Mouse (Mus musculus) left cerebral cortex, postnatal 14 days (tissue): ENCODE data around the gene Fpr-rs6. TPM values are rescaled to one million over a fixed set of nuclear protein-coding genes. Genes with fewer than 3 reads are reported as not detected.

Experiments used
- DNase-seq, 2 experiments: peaks; one replicate each; pipeline ENCODE4 v3.0.0; 2021 to 2022; ENCODE audit warnings: low spot score in 2 of 2, mixed read lengths in 1 of 2
- intact Hi-C: fragments of 180-260 bp; cut with DNase I; formaldehyde crosslinking; loops from one replicate; pipeline ENCODE4 v1.15.1; 2025
- long read RNA-seq, 2 experiments: library from polyadenylated mRNA; stranded (forward); transcript quantifications; one replicate each; pipeline ENCODE4 v2.0.0; 2021
- total RNA-seq, 2 experiments: library from RNA; stranded (reverse); gene quantifications; 2 replicates each; pipeline ENCODE4 v1.2.3; 2021

Gene Fpr-rs6
- not detected for total RNA-seq
- long read RNA-seq, experiment 1 = 0 reads
- long read RNA-seq, experiment 2 = 0 reads

DNA sequence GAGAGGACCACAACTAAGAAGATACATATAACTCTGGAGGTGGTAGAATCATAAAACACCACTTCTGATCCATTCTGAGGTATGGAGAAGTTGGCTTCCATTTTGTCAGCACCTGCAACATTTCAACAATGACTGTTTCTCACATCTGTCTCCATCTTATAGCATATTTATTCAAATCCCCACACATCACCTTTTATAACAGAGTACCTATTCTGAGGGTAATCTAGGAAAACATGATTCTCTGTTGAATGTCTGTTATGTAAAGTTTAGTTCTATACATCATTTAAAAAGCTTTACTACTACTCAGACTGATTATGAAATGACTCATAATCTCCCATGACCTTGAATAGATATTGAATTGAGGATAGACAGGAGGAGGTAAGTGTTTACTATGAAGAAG, at the start of gene Fpr-rs6:
Gene Fpr-rs6 (minus strand): TSS at position 101 of the 400 bp plus-strand sequence.
- intact Hi-C loops = no loop called here
- no peak for DNase-seq

Other genes starting within 250 kb of the Fpr-rs6 start
- gene Vmn2r104, start 134.8 kb downstream of the Fpr-rs6 start, total RNA-seq = not detected
- not detected for gene Fpr-rs7, start 68.9 kb downstream of the Fpr-rs6 start, total RNA-seq
- gene Vmn2r105, start 52.0 kb upstream of the Fpr-rs6 start, total RNA-seq = not detected
- not detected for gene Vmn2r106, start 102.5 kb upstream of the Fpr-rs6 start, total RNA-seq
- not detected for gene Vmn2r107, start 162.1 kb upstream of the Fpr-rs6 start, total RNA-seq
- gene Vmn1r224, start 231.0 kb upstream of the Fpr-rs6 start, total RNA-seq = not detected